Mouse (Mus musculus): Measurements from ENCODE around the gene Keg1. TPM values are rescaled to one million over a fixed set of nuclear protein-coding genes. Genes with fewer than 3 reads are reported as not detected.
"Not testable (repeated sequence)": the region's sequence is repeated elsewhere in the genome, so short reads cannot be mapped to it uniquely, and the experiment has no call there.

Keg1 gene
- total RNA-seq (2021) (under 1 TPM; 0.23 to 0.45 TPM), polyA plus RNA-seq (2012; rRNA removed) (not detected in 2 replicates)
- long read RNA-seq: 0 reads

GRCm38 (mm10) chr19:12695590-12695989, at the start of gene Keg1:
TSS of gene Keg1 (plus strand) at chr19:12695786.
- DNase-seq: no peak

- DNase-seq: no peak
Measured at GRCm38 (mm10) chr19:12649511-12649910, 46.1 kb upstream of the Keg1 start.

- DNase-seq: no peak
Measured at GRCm38 (mm10) chr19:12666156-12666555, 29.4 kb upstream of the Keg1 start.

GRCm38 (mm10) chr19:12668601-12669000, 27.0 kb upstream of the Keg1 start:
- DNase-seq: not testable (repeated sequence)

GRCm38 (mm10) chr19:12670139-12670538, 25.4 kb upstream of the Keg1 start, which contains the start of gene Olfr1442:
TSS of gene Olfr1442 (plus strand) at chr19:12670439.
- DNase-seq: no peak

GRCm38 (mm10) chr19:12671051-12671450, 24.5 kb upstream of the Keg1 start:
- DNase-seq: no peak

GRCm38 (mm10) chr19:12677812-12678211, 17.8 kb upstream of the Keg1 start, which contains the start of gene Olfr1443:
TSS of gene Olfr1443 (plus strand) at chr19:12678112.
- no peak for DNase-seq

GRCm38 (mm10) chr19:12684638-12685037, 10.9 kb upstream of the Keg1 start:
- no peak for DNase-seq

- DNase-seq: no peak
Measured at GRCm38 (mm10) chr19:12685231-12685630, 10.4 kb upstream of the Keg1 start.

- DNase-seq: no peak
Measured at GRCm38 (mm10) chr19:12696221-12696620, 635 bp downstream of the Keg1 start.

GRCm38 (mm10) chr19:12708458-12708857, 12.9 kb downstream of the Keg1 start:
- no peak for DNase-seq

- no peak for DNase-seq
Measured at GRCm38 (mm10) chr19:12708986-12709385, 13.4 kb downstream of the Keg1 start.

GRCm38 (mm10) chr19:12719189-12719588, 23.6 kb downstream of the Keg1 start:
- no peak for DNase-seq

- DNase-seq: no peak
Measured at GRCm38 (mm10) chr19:12720463-12720862, 24.9 kb downstream of the Keg1 start.

- DNase-seq: not testable (repeated sequence)
Measured at GRCm38 (mm10) chr19:12720919-12721318, 25.3 kb downstream of the Keg1 start.

- not testable (repeated sequence) for DNase-seq
Measured at GRCm38 (mm10) chr19:12721596-12721995, 26.0 kb downstream of the Keg1 start.

GRCm38 (mm10) chr19:12722308-12722707, 26.7 kb downstream of the Keg1 start:
- DNase-seq: peak; percentile 58

GRCm38 (mm10) chr19:12725851-12726250, 30.3 kb downstream of the Keg1 start:
- DNase-seq: peak; percentile 18

GRCm38 (mm10) chr19:12731036-12731435, 35.5 kb downstream of the Keg1 start:
- no peak for DNase-seq

- no peak for DNase-seq
Measured at GRCm38 (mm10) chr19:12731950-12732349, 36.4 kb downstream of the Keg1 start.

GRCm38 (mm10) chr19:12756286-12756685, 60.7 kb downstream of the Keg1 start:
- DNase-seq: no peak

- DNase-seq: no peak
Measured at GRCm38 (mm10) chr19:12758936-12759478, 63.4 kb downstream of the Keg1 start.

GRCm38 (mm10) chr19:12759656-12760055, 64.1 kb downstream of the Keg1 start:
- peak; percentile 78 for DNase-seq

All from adrenal gland, adult 2 months (tissue).